Mouse (Mus musculus): Measurements from ENCODE around the gene Spon2. TPM values are rescaled to one million over a fixed set of nuclear protein-coding genes. Genes with fewer than 3 reads are reported as not detected.

Gene Spon2
- total RNA-seq, 2 experiments from 2014 or later: 19.0 to 43.7 TPM

GRCm38 (mm10) chr5:33218746-33219449, 643 bp upstream of the Spon2 start:
- no peak for DNase-seq
- intact Hi-C loops (cut with DNase I): no loop called here

DNA sequence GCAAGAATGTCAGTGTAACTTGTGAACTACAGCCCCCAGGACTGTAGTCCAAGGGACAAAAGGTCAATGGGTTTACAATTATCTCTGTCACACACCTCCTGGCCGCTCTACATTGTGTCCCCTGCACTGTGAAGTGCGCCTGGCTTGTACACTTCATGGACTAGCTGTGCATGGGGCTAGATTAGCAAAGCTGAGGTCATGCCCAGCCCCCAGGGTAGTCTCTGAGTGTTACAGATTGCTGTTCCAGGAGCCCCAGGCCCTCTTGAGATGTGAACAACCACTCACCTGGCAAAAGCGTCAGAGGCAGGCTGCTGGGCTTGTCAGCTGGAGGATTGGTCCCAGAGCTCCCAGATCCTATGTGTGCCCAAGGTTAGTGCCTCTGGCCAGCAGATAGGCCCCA, 592 bp downstream of the Spon2 start:
- DNase-seq: no peak
- intact Hi-C loops (cut with DNase I): no loop called here

GRCm38 (mm10) chr5:33214723-33215122, 3.5 kb downstream of the Spon2 start:
- DNase-seq: no peak
- intact Hi-C loops (cut with DNase I): no loop called here

GRCm38 (mm10) chr5:33211254-33211653, 7.0 kb downstream of the Spon2 start:
- intact Hi-C loops (cut with DNase I): no loop called here
- DNase-seq: peak in 1 of 2 experiments; percentile 24

GRCm38 (mm10) chr5:33210515-33210914, 7.7 kb downstream of the Spon2 start:
- intact Hi-C loops (cut with DNase I): no loop called here

GRCm38 (mm10) chr5:33208533-33209245, 9.6 kb downstream of the Spon2 start:
- intact Hi-C loops (cut with DNase I): no loop called here

More at GRCm38 (mm10) chr5:33210515-33210914, 7.7 kb downstream of the Spon2 start:
- no peak for DNase-seq

DNA sequence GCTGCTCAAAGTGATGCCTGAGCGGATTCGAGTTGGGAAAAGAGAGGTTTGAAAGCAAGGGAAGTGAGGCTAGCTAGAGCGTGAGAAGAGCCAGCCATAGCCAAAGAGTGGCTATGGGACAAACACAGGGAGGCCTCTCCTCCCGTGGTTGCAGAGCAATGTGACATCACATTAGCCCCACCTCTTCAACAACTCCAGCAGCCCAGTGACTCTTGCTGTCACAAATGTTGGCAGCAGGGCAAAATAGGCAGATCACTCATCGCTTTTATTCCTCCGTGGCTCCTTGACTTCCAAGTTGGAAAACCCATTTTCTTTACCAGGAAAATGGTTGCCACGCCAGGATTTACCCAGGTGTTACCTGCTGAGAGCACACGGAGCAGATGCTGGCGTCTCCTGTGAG, 11.1 kb downstream of the Spon2 start:
- no peak for DNase-seq
- intact Hi-C loops (cut with DNase I): no loop called here

More at GRCm38 (mm10) chr5:33208533-33209245, 9.6 kb downstream of the Spon2 start:
- no peak for DNase-seq

DNA sequence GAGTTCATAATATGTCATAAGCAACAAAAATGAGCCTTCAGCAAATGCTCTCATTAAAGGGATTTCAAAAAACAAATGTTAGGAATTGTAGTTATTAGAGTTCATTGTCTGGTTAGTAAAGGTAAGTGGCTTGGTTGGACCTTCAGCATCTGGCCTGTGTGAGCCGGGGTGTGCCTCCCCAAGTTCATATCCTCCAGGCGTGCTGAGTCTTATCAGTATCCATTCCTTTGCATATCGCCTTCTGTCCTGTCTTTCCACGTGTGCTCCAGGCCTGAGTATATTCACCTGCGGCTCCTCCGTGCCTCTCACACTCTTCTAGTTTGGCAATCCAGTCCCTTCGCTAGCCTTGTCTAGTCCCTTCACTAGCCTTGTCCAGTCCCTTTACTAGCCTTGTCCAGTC, 11.9 kb downstream of the Spon2 start:
- intact Hi-C loops (cut with DNase I): no loop called here
- DNase-seq: no peak

- no peak for DNase-seq
- intact Hi-C loops (cut with DNase I): loop anchor here (5.0 kb wide), 1 partner anchor 173 kb away; the partner anchor contains the start of gene Uvssa
Observed at GRCm38 (mm10) chr5:33204284-33204683, 14.0 kb downstream of the Spon2 start.

DNA sequence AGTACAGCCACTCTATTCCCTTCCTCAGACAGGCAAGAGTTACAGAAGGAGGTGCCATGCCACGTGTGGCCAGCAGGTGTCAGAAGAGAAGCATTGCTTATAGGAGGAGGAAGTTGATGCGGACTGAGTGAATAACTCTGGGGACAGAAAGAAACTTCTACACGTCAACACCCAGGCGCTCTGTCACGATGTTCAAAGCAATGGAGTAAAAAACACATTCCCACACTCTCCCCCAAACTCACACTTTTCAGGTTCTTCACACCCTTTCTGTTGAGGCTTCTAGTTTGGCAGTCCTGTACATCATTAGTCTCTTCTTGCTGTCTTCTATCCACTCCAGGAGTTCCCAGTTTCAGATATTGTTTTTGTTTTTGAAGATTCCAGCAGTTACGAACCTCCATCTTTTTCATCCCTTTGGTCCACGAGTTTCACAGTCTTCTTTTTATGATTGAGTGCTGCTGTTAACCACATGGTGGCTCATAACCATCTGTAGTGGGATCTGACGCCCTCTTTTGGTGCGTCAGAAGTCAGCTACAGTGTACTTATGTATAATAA, 14.5 kb downstream of the Spon2 start:
- intact Hi-C loops (cut with DNase I): loop anchor here (1.0 to 5.0 kb wide), 4 partner anchors 44 to 174 kb away; partner anchors contain the start of gene Uvssa
- DNase-seq: peak; percentile 88 to 92

- no peak for DNase-seq
- intact Hi-C loops (cut with DNase I): loop anchor here (1.0 to 5.0 kb wide), 4 partner anchors 44 to 174 kb away; partner anchors contain the start of gene Uvssa
Observed at GRCm38 (mm10) chr5:33203171-33203565, 15.1 kb downstream of the Spon2 start.

DNA sequence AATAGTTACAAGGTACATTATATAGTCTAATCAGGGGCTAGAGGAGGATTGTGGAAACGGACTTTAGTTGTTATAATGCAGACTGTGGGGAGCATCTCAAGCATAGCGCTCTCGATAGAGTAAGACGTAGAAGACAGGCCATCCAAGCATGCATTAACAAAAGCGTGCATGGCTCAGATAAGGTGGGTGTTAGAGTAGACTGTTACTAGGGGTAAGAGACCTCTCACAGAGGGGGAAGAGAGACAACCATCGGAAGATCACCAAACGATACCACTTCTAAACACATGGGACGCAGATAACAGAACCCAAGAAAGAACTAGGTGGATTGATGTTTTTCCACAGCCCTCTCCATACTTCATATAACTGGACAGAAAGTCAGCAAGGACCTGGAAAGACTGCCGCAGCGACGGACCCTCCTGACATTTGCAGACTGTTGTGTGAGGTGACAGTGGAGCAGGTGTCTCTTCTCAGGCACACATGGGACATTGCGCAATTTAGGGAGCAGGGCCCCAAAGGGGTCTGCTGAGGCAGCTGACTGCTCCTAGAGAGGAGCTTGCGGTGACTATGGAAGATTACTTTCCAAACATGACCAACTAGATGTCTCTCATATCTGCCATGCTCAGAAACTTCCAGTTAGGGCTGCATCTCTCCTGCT, 15.6 kb downstream of the Spon2 start:
- no peak for DNase-seq

DNA sequence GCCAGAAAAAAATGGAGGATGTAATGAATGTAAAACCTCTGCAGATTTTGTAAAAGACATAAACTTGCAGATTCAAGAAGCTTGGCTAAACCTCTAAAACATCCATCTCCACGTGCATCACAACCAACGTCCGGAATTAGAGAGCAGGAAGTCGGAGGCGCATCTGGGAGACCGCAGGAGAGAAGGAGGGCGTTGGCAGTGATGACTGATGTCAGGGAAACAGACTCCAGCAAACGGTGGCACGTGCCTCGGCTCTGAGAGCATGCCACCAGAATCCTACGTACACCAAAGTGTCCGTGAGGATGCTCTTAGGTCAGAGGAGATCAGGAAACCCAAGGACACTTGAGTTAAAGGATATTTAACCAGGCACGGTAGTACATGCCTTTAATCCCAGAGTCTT, 16.6 kb downstream of the Spon2 start:
- no peak for DNase-seq
- intact Hi-C loops (cut with DNase I): loop anchor here (2.0 to 5.0 kb wide), 2 partner anchors 69 to 176 kb away; partner anchors contain the start of gene Uvssa

More for the DNA sequence above, 15.6 kb downstream of the Spon2 start:
- intact Hi-C loops (cut with DNase I): loop anchor here (1.0 to 5.0 kb wide), 4 partner anchors 45 to 175 kb away; partner anchors contain the start of gene Uvssa

GRCm38 (mm10) chr5:33200071-33200470, 18.2 kb downstream of the Spon2 start:
- intact Hi-C loops (cut with DNase I): loop anchor here (5.0 kb wide), 1 partner anchor 177 kb away; the partner anchor contains the start of gene Uvssa
- DNase-seq: peak in 1 of 2 experiments; percentile 10

DNA sequence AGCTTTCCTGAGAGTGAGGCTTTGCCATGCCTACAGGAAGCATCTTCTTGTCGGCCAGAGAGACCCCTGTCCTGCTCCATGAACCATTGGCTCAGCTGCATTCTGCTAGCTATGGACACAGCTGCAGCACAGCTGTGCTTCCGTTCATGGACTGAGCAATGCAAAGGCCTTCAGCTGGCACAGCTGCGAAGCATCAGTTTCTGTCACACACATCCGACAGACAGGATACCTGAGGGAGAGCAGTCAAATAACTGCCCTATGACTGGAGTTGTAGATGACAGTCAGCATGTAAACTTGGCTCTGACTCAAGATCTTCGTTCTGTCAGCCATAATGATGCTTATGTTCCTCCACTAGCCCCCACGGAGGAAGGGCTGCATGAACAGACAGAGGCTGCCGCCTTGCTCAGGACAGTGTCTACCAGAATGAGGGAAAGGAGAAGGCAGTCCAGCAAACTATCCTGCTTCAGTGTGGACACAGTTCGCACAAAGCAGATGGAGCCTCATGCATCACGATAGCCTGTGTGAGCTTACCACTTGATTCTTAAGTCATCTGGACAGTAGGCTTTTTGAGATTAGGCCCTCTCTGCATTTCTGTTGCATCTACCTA, 22.9 kb downstream of the Spon2 start:
- intact Hi-C loops (cut with DNase I): no loop called here
- peak in 1 of 2 experiments; percentile 21 for DNase-seq

GRCm38 (mm10) chr5:33193567-33193966, 24.7 kb downstream of the Spon2 start:
- intact Hi-C loops (cut with DNase I): no loop called here
- no peak for DNase-seq

All from heart, postnatal 10 days (tissue).